Mouse (Mus musculus): ENCODE measurements around the gene Vmn2r35.
"Not testable (repeated sequence)": the region's sequence is repeated elsewhere in the genome, so short reads cannot be mapped to it uniquely, and the experiment has no call there.

The Vmn2r35 gene

GRCm38 (mm10) chr7:7819767-7820166 is at the start of gene Vmn2r35:
TSS of gene Vmn2r35 (minus strand) at chr7:7819867.
- DNase-seq (ENCODE audit: extremely low spot score, low spot score), result not testable (repeated sequence)

GRCm38 (mm10) chr7:7794196-7794595 is 25.5 kb downstream of the Vmn2r35 start:
- DNase-seq (ENCODE audit: extremely low spot score, low spot score), result not testable (repeated sequence)
